Mouse (Mus musculus) forebrain, embryonic 12.5 days (tissue): ENCODE results near the gene Kcnh3. TPM values are rescaled to one million over a fixed set of nuclear protein-coding genes. Genes with fewer than 3 reads are reported as not detected.

ENCODE experiments used
- ATAC-seq: fragments of 200-750 bp; cut with Nextera tagmentation; 2 replicates; pipeline ENCODE4 v1.8.0; 2017; ENCODE audit warnings: moderate TSS enrichment; ENCODE audit not compliant: low FRiP score
- H3K27ac ChIP-seq: fragments of 300-500 bp; sonication (generic); 2 replicates; pipeline ENCODE4 v1.5.1; 2016; ENCODE audit warnings: mild to moderate bottlenecking
- H3K27me3 ChIP-seq: fragments of 300-500 bp; sonication (generic); 2 replicates; pipeline ENCODE4 v1.6.1; 2016; ENCODE audit warnings: mild to moderate bottlenecking
- H3K36me3 ChIP-seq: fragments of 300-500 bp; sonication (generic); replicated peaks from 2 replicates; pipeline ENCODE4 v1.6.1; 2016; ENCODE audit warnings: mild to moderate bottlenecking
- H3K4me1 ChIP-seq: fragments of 300-500 bp; sonication (generic); 2 replicates; pipeline ENCODE4 v1.6.1; 2016
- H3K4me2 ChIP-seq: fragments of 300-500 bp; sonication (generic); 2 replicates; pipeline ENCODE4 v1.6.1; 2016; ENCODE audit warnings: mild to moderate bottlenecking, moderate library complexity
- H3K4me3 ChIP-seq: fragments of 300-500 bp; sonication (generic); replicated peaks from 2 replicates; pipeline ENCODE4 v1.5.1; 2016; ENCODE audit warnings: mild to moderate bottlenecking
- H3K9ac ChIP-seq: fragments of 300-500 bp; sonication (generic); 2 replicates; pipeline ENCODE4 v1.6.1; 2016; ENCODE audit warnings: mild to moderate bottlenecking
- H3K9me3 ChIP-seq: fragments of 300-500 bp; sonication (generic); 2 replicates; pipeline ENCODE4 v1.6.1; 2016
- WGBS: fragments of 180-500 bp; shearing (Covaris S2); methylation state at CpG from one replicate; pipeline ENCODE4 v1.1.7; 2016; 5-methylcytosine and 5-hydroxymethylcytosine counted together
- polyA plus RNA-seq: library from polyadenylated mRNA; unstranded; fragments of >200 nt; fragmentation: Nextera tagmentation; extraction: Ambion mirVana; gene quantifications from 2 replicates; pipeline ENCODE4 v1.2.1, GENCODE M21; 2016

Kcnh3 gene
- 0.60 and 0.83 TPM in 2 replicates for polyA plus RNA-seq

DNA sequence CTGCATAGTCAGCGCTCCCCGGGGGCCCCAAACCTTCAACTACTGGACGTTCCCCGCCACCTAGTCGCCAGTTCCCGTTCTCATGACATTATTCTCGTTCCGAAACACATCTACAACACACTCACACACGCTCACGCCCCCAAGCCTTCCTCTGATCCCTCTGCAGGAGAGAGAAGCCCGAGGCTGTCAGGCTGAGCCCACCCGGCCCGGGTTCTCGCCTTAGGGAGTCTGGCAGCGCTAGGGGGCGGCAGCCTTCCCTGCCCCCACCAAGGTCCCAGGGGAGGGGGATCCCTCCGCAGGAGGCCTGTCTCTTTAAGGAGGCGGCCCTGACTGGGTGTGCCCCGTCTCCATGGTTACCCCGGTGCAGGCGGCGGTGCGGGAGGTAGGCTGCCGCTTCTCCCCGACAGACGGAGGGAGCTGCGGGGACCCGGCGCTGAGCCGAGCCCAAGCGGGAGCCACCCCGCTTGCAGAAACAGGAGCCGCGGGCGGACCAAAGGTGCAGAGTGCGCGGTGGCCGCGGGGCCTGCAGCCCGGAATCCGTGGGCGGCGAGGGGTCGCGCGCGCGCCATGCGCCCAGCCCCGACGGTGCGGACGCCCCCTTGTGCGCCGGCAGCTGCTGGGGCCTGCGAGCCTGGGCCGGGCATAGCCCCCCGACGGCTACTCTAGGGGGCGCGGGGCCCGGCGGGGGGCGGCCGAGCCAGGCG is at the start of gene Kcnh3:
TSS of gene Kcnh3 (plus strand) at position 654 of the 704 bp plus-strand sequence.
- no peaks in the 10 kb centered on the region for H3K9me3 ChIP-seq
- peak within 1 kb of the TSS; percentile 44 for H3K4me3 ChIP-seq
- no peaks in the 10 kb centered on the region for H3K36me3 ChIP-seq
- H3K9ac ChIP-seq: peak within 1 kb of the TSS; percentile 44
- H3K27me3 ChIP-seq: peaks cover 100% of the 10 kb centered on the region
- WGBS: 1% methylated on average over 58 of the region's 66 CpGs
- peak; percentile 60; the same call in 1 of the 2 replicates for ATAC-seq
- H3K27ac ChIP-seq: no peak within 1 kb of the TSS
- H3K4me1 ChIP-seq: peaks cover 37% of the 10 kb centered on the region
- peak within 1 kb of the TSS; percentile 64 for H3K4me2 ChIP-seq

DNA sequence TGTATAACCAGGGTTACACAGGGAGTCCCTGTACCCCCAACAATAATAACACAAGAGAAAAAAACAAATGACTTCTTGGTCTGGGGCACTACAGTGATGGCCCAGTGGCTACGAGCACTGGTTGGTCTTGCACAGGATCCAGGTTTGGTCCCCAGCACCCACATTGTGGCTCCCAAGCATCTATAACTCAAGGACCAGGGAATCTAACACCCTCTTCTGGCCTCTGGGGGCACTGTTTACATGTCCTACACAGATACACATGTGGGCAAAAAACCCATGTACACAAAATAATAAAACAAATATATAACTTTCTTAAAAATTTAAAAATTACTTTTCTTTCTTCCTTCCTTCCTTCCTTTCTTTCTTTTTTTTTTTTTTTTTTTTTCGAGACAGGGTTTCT is 45.0 kb upstream of the Kcnh3 start:
- Histone ChIP-seq H3K36me3 (peaks cover 71% of the 10 kb centered on the region), H3K9ac (no peak overlapping the region), H3K27ac (no peak overlapping the region), H3K27me3 (no peaks in the 10 kb centered on the region), H3K4me3 (no peak overlapping the region), H3K4me2 (no peak overlapping the region), H3K4me1 (no peaks in the 10 kb centered on the region), H3K9me3 (no peaks in the 10 kb centered on the region)
- no peak for ATAC-seq
- 86% methylated on average over 1 of the region's 2 CpGs for WGBS

DNA sequence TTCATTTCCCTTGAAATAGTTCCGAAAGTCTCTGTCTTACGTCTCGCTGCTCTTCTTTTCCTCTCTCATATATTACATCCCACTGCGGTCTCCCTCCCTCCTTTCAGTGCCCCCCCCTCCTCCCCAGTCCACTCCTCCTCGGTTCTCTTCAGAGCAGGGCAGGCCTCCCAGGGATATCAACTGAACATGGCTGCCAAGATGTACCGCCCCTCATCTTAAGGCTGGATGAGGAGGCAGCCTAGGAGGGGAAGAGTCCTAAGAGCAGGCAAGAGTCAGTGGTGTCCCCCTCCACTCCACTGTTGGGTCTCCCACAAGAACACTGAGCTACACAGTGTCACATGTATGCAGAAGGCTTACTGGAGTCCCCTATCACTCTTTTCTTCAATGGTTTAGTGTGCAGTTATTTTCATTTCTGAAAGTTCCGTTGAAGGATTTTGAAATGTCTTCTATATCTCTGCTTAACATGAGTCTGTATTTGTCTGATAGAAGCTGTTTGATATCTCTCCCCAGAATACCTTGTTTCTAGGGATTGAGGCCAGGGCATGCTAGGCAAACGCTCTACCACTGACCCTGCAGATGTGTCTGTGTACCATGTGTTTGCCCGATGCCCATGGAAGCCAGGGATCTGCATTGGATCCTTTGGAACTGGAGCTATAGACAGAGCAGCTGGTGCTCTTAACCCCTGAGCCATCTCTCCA is 40.3 kb upstream of the Kcnh3 start:
- ATAC-seq: no peak
- H3K27me3 ChIP-seq: no peaks in the 10 kb centered on the region
- H3K4me2 ChIP-seq: no peak overlapping the region
- no peak overlapping the region for H3K9ac ChIP-seq
- H3K36me3 ChIP-seq: peaks cover 78% of the 10 kb centered on the region
- no peaks in the 10 kb centered on the region for H3K4me1 ChIP-seq
- no peaks in the 10 kb centered on the region for H3K9me3 ChIP-seq
- no peak overlapping the region for H3K4me3 ChIP-seq
- no peak overlapping the region for H3K27ac ChIP-seq
- 94% methylated on average over 9 of the region's 9 CpGs for WGBS

DNA sequence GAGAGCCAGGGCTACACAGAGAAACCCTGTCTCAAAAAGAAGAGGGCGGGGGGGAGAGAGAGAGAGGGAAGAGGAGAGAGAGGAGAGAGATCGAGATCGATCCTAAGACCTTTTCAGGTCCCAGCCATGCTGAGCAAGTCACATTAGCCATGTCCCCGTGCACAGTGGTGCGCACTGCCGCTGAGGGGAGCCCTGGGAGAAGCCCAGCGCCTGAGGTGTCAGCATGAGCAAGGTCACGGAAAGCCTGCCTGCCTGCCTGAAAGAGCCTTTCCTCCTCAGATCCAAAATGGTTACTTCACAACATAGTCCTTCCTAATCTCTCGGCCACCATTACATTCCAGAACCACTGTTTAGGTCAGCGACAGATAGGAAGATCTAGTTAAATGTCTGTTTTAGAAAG is 30.3 kb upstream of the Kcnh3 start:
- Histone ChIP-seq H3K36me3 (peaks cover 34% of the 10 kb centered on the region), H3K4me2 (no peak overlapping the region), H3K9me3 (no peaks in the 10 kb centered on the region), H3K9ac (no peak overlapping the region), H3K27me3 (no peaks in the 10 kb centered on the region), H3K27ac (no peak overlapping the region), H3K4me1 (peaks cover 20% of the 10 kb centered on the region), H3K4me3 (no peak overlapping the region)
- ATAC-seq: no peak
- 85% methylated on average over 10 of the region's 10 CpGs for WGBS

DNA sequence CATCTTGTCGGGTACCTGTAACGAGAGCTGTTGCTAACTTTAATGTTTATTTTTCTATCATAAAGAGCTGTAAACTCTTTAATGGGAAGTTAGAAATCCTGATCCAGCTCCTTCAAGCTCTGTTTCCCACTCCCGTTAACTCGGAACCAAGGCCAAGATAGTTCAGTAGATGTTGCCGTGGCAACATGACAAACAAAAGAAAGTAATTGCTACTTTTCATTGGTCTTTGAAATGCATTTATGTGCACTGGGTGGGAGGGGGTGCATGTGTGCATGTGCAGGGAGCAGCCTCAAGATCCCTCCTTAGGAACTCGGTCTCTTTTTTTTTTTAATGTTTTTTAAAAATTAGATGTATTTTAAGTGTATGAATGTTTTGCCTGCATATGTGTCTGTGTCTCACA is 29.6 kb upstream of the Kcnh3 start:
- no peak overlapping the region for H3K27ac ChIP-seq
- ATAC-seq: no peak
- 33% methylated on average over 6 of the region's 6 CpGs for WGBS
- no peaks in the 10 kb centered on the region for H3K27me3 ChIP-seq
- H3K36me3 ChIP-seq: peaks cover 37% of the 10 kb centered on the region
- peaks cover 20% of the 10 kb centered on the region for H3K4me1 ChIP-seq
- H3K9ac ChIP-seq: no peak overlapping the region
- no peaks in the 10 kb centered on the region for H3K9me3 ChIP-seq
- H3K4me3 ChIP-seq: no peak overlapping the region
- H3K4me2 ChIP-seq: no peak overlapping the region

DNA sequence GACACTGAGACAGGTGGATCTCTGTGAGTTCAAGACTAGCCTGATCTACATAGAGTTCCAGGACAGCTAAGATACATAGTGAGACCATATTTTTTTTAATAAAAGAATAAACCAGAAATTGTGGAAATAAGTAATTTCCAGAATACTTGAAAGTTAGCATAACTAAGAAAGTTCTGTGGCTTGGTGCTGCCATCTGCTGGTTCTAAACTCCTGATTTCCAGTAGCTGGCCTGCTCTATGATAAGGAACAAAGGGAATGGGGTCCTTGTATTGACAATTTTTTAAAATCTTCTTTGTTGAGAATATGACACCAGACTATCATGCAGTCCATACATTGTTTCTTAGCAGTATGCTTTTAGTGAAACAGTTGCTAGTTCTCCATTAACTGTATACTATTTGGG is 25.9 kb upstream of the Kcnh3 start:
- H3K9ac ChIP-seq: no peak overlapping the region
- H3K27ac ChIP-seq: no peak overlapping the region
- peaks cover 34% of the 10 kb centered on the region for H3K36me3 ChIP-seq
- no peak overlapping the region for H3K4me2 ChIP-seq
- no peak overlapping the region for H3K4me3 ChIP-seq
- H3K27me3 ChIP-seq: no peaks in the 10 kb centered on the region
- no peak for ATAC-seq
- peaks cover 20% of the 10 kb centered on the region for H3K4me1 ChIP-seq
- no peaks in the 10 kb centered on the region for H3K9me3 ChIP-seq

DNA sequence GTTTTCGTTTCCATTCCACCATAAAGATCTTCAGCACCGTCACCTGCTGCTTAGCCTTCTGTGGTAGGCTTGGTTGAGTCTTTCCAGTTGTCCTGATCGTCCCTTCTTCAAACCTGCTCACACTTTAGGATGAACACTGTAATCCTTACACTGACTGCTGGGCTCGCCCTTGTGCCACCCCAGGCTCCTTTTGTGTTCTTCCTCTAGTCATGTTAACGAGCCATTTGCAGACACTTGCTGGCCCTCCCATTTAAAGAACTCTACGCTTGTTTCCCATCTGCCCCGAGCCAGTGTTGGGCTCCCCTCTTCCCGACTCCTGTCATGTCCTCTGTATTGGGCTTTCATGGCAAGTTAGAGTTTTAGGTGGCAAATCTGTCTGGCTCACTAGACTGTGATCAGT is 18.7 kb upstream of the Kcnh3 start:
- Histone ChIP-seq H3K27me3 (no peaks in the 10 kb centered on the region), H3K4me2 (no peak overlapping the region), H3K9me3 (no peaks in the 10 kb centered on the region), H3K36me3 (peaks cover 63% of the 10 kb centered on the region), H3K27ac (no peak overlapping the region), H3K4me1 (no peaks in the 10 kb centered on the region), H3K9ac (no peak overlapping the region), H3K4me3 (no peak overlapping the region)
- 63% methylated on average over 8 of the region's 8 CpGs for WGBS
- ATAC-seq: no peak

DNA sequence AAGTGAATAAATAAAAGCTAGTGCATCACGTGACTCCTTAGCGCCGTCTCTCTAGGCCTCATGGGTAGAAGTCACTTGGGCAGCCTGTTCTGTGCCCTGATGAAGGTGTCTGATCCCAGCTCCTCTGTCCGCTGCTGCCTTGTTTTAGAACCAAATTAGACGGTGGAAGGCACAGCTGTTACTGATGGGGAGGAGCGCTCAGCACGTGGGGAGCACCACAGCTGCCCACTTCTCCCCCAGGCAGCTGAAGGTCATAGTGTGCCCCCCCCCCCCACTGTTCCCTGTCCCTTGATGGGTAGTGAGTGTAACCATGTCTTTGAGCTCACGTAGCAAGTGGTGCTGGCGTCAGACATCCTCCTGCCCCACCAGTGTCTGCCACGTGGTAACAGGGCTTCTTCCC is 11.5 kb upstream of the Kcnh3 start:
- no peak overlapping the region for H3K4me2 ChIP-seq
- H3K9me3 ChIP-seq: no peaks in the 10 kb centered on the region
- peaks cover 59% of the 10 kb centered on the region for H3K36me3 ChIP-seq
- H3K27ac ChIP-seq: no peak overlapping the region
- no peak overlapping the region for H3K4me3 ChIP-seq
- H3K9ac ChIP-seq: no peak overlapping the region
- no peak for ATAC-seq
- no peaks in the 10 kb centered on the region for H3K27me3 ChIP-seq
- WGBS: 92% methylated on average over 10 of the region's 10 CpGs
- H3K4me1 ChIP-seq: no peaks in the 10 kb centered on the region

DNA sequence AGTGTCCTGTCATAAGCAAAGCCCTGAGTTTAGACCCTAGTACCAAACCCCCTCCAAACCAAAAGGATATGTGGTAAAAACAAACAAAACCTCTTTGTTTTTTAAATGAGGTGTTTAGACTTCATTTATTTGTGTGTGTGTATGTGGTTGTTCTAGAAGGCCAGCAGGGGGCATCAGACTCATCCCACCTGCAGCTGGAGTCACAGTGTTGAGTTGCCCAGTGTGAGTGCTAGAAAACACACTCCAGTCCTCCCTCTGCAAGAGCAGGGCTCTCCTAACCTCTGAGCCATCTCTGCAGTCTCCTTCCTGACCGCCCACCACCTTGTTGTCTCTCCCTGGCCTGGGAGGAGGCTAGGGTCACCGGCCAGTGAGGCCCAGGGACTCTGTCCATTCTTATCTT is 9.7 kb upstream of the Kcnh3 start:
- Histone ChIP-seq H3K27ac (no peak overlapping the region), H3K36me3 (peaks cover 42% of the 10 kb centered on the region), H3K27me3 (peaks cover 9% of the 10 kb centered on the region), H3K4me3 (no peak overlapping the region), H3K4me1 (no peaks in the 10 kb centered on the region), H3K9ac (no peak overlapping the region), H3K4me2 (no peak overlapping the region), H3K9me3 (no peaks in the 10 kb centered on the region)
- 73% methylated on average over 2 of the region's 2 CpGs for whole genome bisulfite sequencing
- ATAC-seq: no peak

DNA sequence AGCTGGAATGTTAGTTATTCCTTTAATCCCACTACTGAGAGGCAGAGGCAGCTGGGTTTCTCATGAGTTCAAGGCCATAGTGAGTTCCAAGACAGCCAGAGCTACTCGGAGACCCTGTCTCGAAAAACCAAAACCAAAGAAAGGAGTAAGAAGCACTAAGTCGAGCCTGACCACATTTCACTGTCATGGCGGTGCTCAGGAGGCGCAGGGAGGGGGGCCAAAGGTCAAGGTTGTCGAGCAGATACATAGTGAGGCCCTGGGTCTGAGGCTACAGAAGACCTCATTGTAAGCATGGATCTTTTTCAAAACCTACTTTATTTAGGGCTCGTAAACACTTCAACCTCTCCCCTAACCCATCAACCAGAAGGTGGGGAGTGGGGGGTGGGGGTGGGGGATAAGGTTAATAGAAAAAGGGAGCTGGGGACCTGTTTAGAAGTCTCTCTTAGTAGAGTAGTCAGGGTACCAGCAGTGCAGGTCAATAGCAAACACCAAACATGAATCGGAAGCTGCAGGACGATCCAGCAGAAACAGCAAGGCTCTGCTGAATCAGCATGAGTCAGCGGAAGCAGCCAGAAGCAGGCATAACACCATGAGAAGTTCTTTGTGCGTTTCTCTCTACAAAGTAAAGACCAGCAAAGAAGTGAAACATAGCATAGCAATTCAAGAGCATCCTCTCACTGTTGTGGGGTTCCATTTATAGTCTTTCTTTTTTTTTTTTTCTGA is 8.8 kb upstream of the Kcnh3 start:
- peaks cover 18% of the 10 kb centered on the region for H3K27me3 ChIP-seq
- H3K36me3 ChIP-seq: peaks cover 34% of the 10 kb centered on the region
- no peaks in the 10 kb centered on the region for H3K4me1 ChIP-seq
- H3K4me2 ChIP-seq: no peak overlapping the region
- H3K9me3 ChIP-seq: no peaks in the 10 kb centered on the region
- H3K4me3 ChIP-seq: no peak overlapping the region
- WGBS: 87% methylated on average over 11 of the region's 11 CpGs
- no peak for ATAC-seq
- no peak overlapping the region for H3K27ac ChIP-seq
- no peak overlapping the region for H3K9ac ChIP-seq

DNA sequence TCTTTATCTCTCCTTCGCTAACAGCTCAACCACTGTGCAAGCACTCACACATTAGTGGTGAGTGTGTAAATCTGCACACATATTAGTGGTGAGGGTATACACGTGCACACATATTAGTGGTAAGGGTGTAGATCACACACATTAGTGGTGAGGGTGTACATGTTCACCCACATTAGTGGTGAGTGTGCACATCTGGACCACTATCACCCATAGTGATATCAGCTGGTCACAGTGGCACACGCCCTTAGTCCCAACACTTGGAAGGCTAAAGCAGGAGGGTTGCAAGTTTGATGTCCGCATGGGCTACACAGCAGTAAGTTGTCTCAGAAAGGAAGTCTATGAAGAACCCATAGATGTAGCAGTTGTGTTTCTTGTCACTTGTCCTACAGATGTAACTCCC is 7.0 kb upstream of the Kcnh3 start:
- Histone ChIP-seq H3K4me2 (no peak overlapping the region), H3K27ac (no peak overlapping the region), H3K4me1 (0 out of 2 replicates have a peak, but pooled peaks cover 5% of the 10 kb centered on the region), H3K36me3 (peaks cover 16% of the 10 kb centered on the region), H3K9me3 (no peaks in the 10 kb centered on the region), H3K27me3 (peaks cover 35% of the 10 kb centered on the region), H3K4me3 (no peak overlapping the region), H3K9ac (no peak overlapping the region)
- no peak for ATAC-seq
- 87% methylated on average over 4 of the region's 4 CpGs for WGBS

DNA sequence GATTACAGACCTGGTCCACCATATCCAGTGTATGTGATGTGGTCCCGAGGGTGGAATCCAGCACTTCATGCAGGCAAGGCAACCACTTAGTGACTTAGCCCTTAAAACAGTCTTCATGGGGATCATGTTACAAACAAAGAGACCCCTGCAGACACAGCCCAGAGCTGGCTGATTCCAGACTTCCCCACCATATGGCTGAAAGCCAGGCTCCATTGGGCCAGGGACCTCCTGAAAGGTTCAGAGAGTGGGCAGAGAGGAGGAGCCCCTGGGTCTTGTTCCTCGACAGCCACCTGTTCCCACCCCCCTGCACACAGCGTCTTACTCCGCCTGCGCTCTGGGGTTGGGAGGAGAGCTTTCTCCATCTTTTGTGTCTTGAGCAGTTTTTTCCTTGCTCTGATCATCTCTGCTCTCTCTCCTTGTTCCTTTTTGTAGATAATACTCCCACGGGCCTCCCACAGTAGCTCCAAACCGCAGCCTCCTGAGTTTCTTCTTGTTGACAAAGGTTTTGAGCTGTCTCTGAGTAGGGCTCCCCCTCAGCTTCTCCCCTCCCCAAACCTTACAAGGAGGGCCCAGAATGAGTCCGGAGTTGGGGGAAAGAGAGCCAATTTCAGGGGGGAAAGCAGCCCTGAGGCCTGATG is 3.2 kb upstream of the Kcnh3 start:
- peaks cover 73% of the 10 kb centered on the region for H3K27me3 ChIP-seq
- WGBS: 7% methylated on average over 8 of the region's 8 CpGs
- H3K27ac ChIP-seq: no peak overlapping the region
- no peak overlapping the region for H3K4me2 ChIP-seq
- no peak for ATAC-seq
- peaks cover 37% of the 10 kb centered on the region for H3K4me1 ChIP-seq
- no peak overlapping the region for H3K9ac ChIP-seq
- H3K9me3 ChIP-seq: no peaks in the 10 kb centered on the region
- H3K36me3 ChIP-seq: no peaks in the 10 kb centered on the region
- H3K4me3 ChIP-seq: no peak overlapping the region
